Mouse (Mus musculus) C2C12 (cell line): ENCODE measurements around the gene Gm49325. TPM values are rescaled to one million over a fixed set of nuclear protein-coding genes. Genes with fewer than 3 reads are reported as not detected.
A peak's percentile ranks its signal among the peaks of the same experiment; 100 is the strongest.

Experiments used
- H3K27me3 ChIP-seq: one replicate; pipeline ENCODE4 v1.6.1; 2011; ENCODE audit not compliant: control insufficient read depth, insufficient read depth, insufficient read length
- H3K36me3 ChIP-seq: one replicate; pipeline ENCODE4 v1.6.1; 2011; ENCODE audit not compliant: control insufficient read depth, insufficient read depth
- H3K4me3 ChIP-seq: one replicate; pipeline ENCODE4 v1.5.1; 2011; ENCODE audit warnings: mild to moderate bottlenecking, control low read depth; ENCODE audit not compliant: poor library complexity, insufficient read depth, severe bottlenecking
- H3K79me2 ChIP-seq: one replicate; pipeline ENCODE4 v1.6.1; 2011; ENCODE audit not compliant: control insufficient read depth, insufficient read depth
- H3K79me3 ChIP-seq: one replicate; pipeline ENCODE4 v1.6.1; 2011; ENCODE audit warnings: low read depth, control low read depth
- H3ac ChIP-seq: one replicate; pipeline ENCODE3; 2011; ENCODE audit warnings: low read depth; ENCODE audit not compliant: control insufficient read depth, insufficient read length
- CEBPB ChIP-seq: IDR thresholded peaks from one replicate; pipeline ENCODE4 v1.6.1; 2011; ENCODE audit warnings: low read depth, mild to moderate bottlenecking, control low read depth, moderate library complexity
- CTCF ChIP-seq: IDR thresholded peaks from one replicate; pipeline ENCODE4 v1.5.1; 2011; ENCODE audit not compliant: control insufficient read depth, insufficient read depth, insufficient read length
- FOSL1 ChIP-seq: IDR thresholded peaks from one replicate; pipeline ENCODE4 v1.8.0; 2011; ENCODE audit warnings: mild to moderate bottlenecking, low read length; ENCODE audit not compliant: poor library complexity, insufficient read depth, severe bottlenecking
- MAX ChIP-seq: IDR thresholded peaks from one replicate; pipeline ENCODE4 v1.6.1; 2011; ENCODE audit warnings: mild to moderate bottlenecking, control low read depth
- MYOD1 ChIP-seq: IDR thresholded peaks from one replicate; pipeline ENCODE4 v1.6.1; 2011; ENCODE audit warnings: low read depth; ENCODE audit not compliant: control insufficient read depth, insufficient read length
- MYOG ChIP-seq: IDR thresholded peaks from one replicate; pipeline ENCODE4 v1.6.1; 2011; ENCODE audit not compliant: control insufficient read depth, insufficient read length; ENCODE audit errors: extremely low read depth
- USF1 ChIP-seq: IDR thresholded peaks from one replicate; pipeline ENCODE4 v1.6.1; 2011; ENCODE audit warnings: low read depth, mild to moderate bottlenecking, control low read depth, moderate library complexity
- polyA plus RNA-seq: library from polyadenylated mRNA; unstranded; fragments of >200 nt; fragmentation: generic; extraction: Trizol; gene quantifications from one replicate; pipeline ENCODE4 v1.2.1, GENCODE M21; 2012; ENCODE audit warnings: missing spikeins

Gm49325 gene
- polyA plus RNA-seq, 1 experiment: 5.1 TPM

- no peak for TF ChIP-seq CTCF
- TF ChIP-seq CEBPB: no peak
- no peak for TF ChIP-seq FOSL1
- no peak for TF ChIP-seq MYOG
- no peak for TF ChIP-seq MYOD1
- TF ChIP-seq MAX: no peak
- no peak for TF ChIP-seq USF1
- Histone ChIP-seq H3K4me3 (no peak overlapping the region), H3K27me3 (no peaks in the 10 kb centered on the region), H3ac (no peak overlapping the region), H3K79me3 (peaks cover 4% of the 10 kb centered on the region), H3K36me3 (peaks cover 71% of the 10 kb centered on the region), H3K79me2 (no peaks in the 10 kb centered on the region)
These were observed 10.9 kb downstream of the Gm49325 start for GRCm38 (mm10) chr10:77616926-77617325.

- H3K4me3 ChIP-seq: peak overlapping the region; percentile 95
- H3K27me3 ChIP-seq: no peaks in the 10 kb centered on the region
- H3ac ChIP-seq: no peak overlapping the region
- H3K79me2 ChIP-seq: peaks cover 44% of the 10 kb centered on the region
- TF ChIP-seq CTCF: no peak
- TF ChIP-seq MYOD1: no peak
- no peak for TF ChIP-seq FOSL1
- no peak for TF ChIP-seq CEBPB
- no peak for TF ChIP-seq USF1
- no peak for TF ChIP-seq MAX
- TF ChIP-seq MYOG: no peak
- H3K79me3 ChIP-seq: peaks cover 37% of the 10 kb centered on the region
- peaks cover 27% of the 10 kb centered on the region for H3K36me3 ChIP-seq
These were observed 15.5 kb downstream of the Gm49325 start for GRCm38 (mm10) chr10:77621546-77621945.

- peaks cover 43% of the 10 kb centered on the region for H3K79me3 ChIP-seq
- no peaks in the 10 kb centered on the region for H3K27me3 ChIP-seq
- H3K79me2 ChIP-seq: peaks cover 52% of the 10 kb centered on the region
- no peak for TF ChIP-seq MYOD1
- no peak for TF ChIP-seq USF1
- no peak for TF ChIP-seq CTCF
- TF ChIP-seq MAX: no peak
- no peak for TF ChIP-seq CEBPB
- TF ChIP-seq MYOG: no peak
- no peak for TF ChIP-seq FOSL1
- H3K36me3 ChIP-seq: peaks cover 23% of the 10 kb centered on the region
- H3ac ChIP-seq: peak within 1 kb of the TSS; percentile 86
- peak within 1 kb of the TSS; percentile 95 for H3K4me3 ChIP-seq
These were observed 16.3 kb downstream of the Gm49325 start, which contains the start of gene Ube2g2 for GRCm38 (mm10) chr10:77622055-77622988. Gene Ube2g2, plus strand, starts transcription at chr10:77622275.

- Histone ChIP-seq H3K79me3 (peaks cover 50% of the 10 kb centered on the region), H3K27me3 (no peaks in the 10 kb centered on the region), H3ac (peak overlapping the region; percentile 56), H3K79me2 (peaks cover 60% of the 10 kb centered on the region), H3K36me3 (peaks cover 18% of the 10 kb centered on the region), H3K4me3 (peak overlapping the region; percentile 95)
- TF ChIP-seq MYOD1: peak; percentile 43
- no peak for TF ChIP-seq USF1
These were observed 17.1 kb downstream of the Gm49325 start for GRCm38 (mm10) chr10:77623069-77623492.

GRCm38 (mm10) chr10:77623639-77624400 is 17.8 kb downstream of the Gm49325 start:
- H3K4me3 ChIP-seq: no peak overlapping the region
- no peak overlapping the region for H3ac ChIP-seq
- peaks cover 14% of the 10 kb centered on the region for H3K36me3 ChIP-seq
- no peaks in the 10 kb centered on the region for H3K27me3 ChIP-seq
- TF ChIP-seq MAX (no peak), USF1 (no peak), CEBPB (no peak), MYOD1 (peak; percentile 4)
- peaks cover 67% of the 10 kb centered on the region for H3K79me2 ChIP-seq
- peaks cover 57% of the 10 kb centered on the region for H3K79me3 ChIP-seq

GRCm38 (mm10) chr10:77624570-77624995 is 18.6 kb downstream of the Gm49325 start:
- H3K27me3 ChIP-seq: no peaks in the 10 kb centered on the region
- no peak overlapping the region for H3K4me3 ChIP-seq
- no peak for TF ChIP-seq MYOG
- TF ChIP-seq USF1: no peak
- no peak for TF ChIP-seq MYOD1
- no peak for TF ChIP-seq CTCF
- TF ChIP-seq FOSL1: no peak
- no peak for TF ChIP-seq CEBPB
- no peak for TF ChIP-seq MAX
- H3K79me3 ChIP-seq: peaks cover 64% of the 10 kb centered on the region
- no peak overlapping the region for H3ac ChIP-seq
- peaks cover 75% of the 10 kb centered on the region for H3K79me2 ChIP-seq
- H3K36me3 ChIP-seq: peaks cover 9% of the 10 kb centered on the region
